Mouse (Mus musculus): ENCODE data around the gene Ly6g.
"Not testable (repeated sequence)": the region's sequence is repeated elsewhere in the genome, so short reads cannot be mapped to it uniquely, and the experiment has no call there.

- not testable (repeated sequence) for TF ChIP-seq CTCF (IDR thresholded peaks at IDR 0.05; ENCODE audit: borderline replicate concordance, insufficient read depth, low read length); POLR2A (IDR thresholded peaks at IDR 0.05; ENCODE audit: low read depth, low read length)
Measured at GRCm38 (mm10) chr15:75141812-75142360, 13.2 kb upstream of the Ly6g start.
